Mouse (Mus musculus) left cerebral cortex, postnatal 4 days (tissue): ENCODE data around the gene 6330403K07Rik. TPM values are rescaled to one million over a fixed set of nuclear protein-coding genes. Genes with fewer than 3 reads are reported as not detected.

Experiments
- DNase-seq: peaks from one replicate; pipeline ENCODE4 v3.0.0-alpha.2; 2022
- intact Hi-C: fragments of 180-260 bp; cut with DNase I; formaldehyde crosslinking; loops from one replicate; pipeline ENCODE4 v1.15.1; 2025
- total RNA-seq, 2 experiments: library from RNA; stranded (reverse); gene quantifications; 2 replicates each; pipeline ENCODE4 v1.2.3; 2021

Gene 6330403K07Rik
- total RNA-seq, 2 experiments from 2014 or later = 252 to 265 TPM

DNA sequence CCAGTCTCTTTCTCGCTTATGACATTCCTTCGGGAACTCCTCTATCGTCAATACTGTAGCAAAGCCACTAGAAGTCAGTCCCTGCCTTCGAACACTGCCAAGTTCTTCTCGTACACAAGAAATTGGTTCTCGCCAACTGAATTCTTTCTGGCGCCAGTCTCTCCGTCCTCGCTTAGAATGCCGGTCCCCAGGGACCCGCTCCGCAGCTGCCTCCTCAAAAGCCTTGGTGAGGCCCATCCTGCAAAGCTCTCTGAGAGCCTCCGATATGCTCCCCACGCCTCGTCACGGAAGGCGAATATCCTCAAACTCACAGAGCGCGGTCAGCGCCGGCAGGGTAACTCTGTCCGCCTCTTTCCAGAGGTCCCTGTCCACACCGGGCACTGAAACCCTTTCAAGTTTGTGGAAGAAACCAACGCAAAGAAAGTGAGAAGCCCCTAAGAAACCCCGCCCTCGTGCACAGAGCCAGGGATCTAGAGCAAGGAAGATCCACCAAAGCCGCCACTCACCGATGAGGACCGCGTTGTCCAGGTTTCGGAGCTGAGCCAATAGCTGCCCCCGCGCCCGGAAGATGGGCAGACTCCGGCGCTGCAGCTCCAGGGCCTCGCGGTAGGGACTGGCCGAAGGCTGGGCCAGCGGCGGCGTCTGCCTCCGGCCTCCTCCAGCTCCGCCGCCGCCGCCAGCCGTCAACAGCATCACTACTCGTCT, 29.6 kb downstream of the 6330403K07Rik start:
- intact Hi-C loops = loop anchor here (10.0 kb wide), 1 partner anchor 51 kb away; no protein-coding TSS in a partner anchor
- peak; percentile 44 for DNase-seq

DNA sequence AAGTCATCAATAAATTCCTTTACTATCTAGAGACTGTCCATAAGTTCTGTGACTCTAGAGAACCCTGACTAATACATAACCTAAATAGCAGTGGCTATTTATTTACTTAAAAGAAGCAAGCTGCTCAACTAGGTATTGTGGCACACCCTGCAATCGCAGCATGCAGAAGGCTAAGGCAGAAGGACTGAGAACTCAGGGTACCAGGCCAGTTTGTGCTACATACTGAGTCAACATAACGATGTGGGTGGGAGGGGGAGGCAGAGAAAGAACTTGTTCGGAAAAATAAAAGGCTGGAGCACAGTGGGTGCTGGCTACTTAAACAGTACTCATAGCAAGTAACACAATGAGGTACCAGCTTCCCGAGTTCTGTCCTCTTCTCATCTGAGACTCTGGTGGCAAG, 32.1 kb downstream of the 6330403K07Rik start:
- intact Hi-C loops = loop anchor here (10.0 kb wide), 1 partner anchor 54 kb away; no protein-coding TSS in a partner anchor
- DNase-seq = no peak

DNA sequence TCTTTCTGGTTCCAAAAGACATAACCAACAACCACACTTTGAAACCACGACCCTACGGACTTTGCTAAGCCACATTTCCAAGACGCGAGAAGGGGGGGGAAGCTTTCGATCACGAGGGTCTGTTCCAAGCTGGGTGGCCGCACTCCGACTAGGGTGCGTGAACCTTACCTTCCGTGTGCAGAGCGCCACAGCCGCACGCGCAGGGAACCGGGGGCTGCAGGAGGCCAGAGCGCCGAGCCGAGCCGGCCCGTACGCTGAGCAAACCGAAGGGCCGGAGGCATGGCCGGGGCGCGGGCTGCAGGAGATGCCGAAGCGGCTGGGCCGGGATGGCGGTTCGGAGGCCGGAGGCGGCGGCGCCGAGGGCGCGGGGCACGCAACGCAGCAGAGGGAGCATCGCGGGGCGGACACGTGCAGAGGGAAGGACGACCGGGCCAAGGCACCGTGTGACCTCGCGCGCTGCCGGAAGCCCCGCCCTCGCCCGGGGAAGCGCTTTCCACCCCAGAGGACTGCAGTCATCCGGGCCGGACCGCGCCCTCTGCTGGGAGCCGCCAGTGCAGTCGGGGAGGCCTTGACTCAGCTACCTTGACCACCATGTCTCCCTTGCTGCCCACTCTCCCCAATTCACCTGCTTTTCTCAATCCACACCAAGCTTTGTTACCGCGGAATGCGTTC, 50.6 kb downstream of the 6330403K07Rik start, which contains the start of gene C1qbp:
TSS of gene C1qbp (minus strand) at position 470 of the 672 bp plus-strand sequence.
- DNase-seq = peak; percentile 96
- intact Hi-C loops = no loop called here

DNA sequence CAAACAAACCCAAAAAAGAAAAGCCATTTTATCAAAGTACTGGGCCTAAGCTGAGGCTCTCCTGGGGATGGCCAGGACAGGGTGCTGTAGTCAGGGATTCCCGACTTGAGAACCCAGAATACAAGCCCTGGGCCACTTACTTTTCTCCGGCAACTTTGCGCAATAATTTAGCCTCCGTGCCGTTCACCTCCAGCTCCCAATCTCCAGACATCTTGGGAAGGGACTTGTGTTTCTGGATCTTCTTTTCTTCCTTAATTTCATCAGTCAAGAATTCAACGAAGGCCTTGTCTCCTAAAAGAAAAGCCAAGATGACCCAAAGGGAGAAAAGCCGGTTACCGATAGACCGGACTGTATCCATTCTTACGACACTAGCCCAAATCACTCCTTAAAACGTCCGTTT, 51.3 kb downstream of the 6330403K07Rik start:
- intact Hi-C loops = no loop called here
- DNase-seq = no peak

Other genes with a start within 250 kb of the 6330403K07Rik start
- gene Scimp, start 220.9 kb downstream of the 6330403K07Rik start, total RNA-seq = not detected
- gene Rabep1, start 188.7 kb downstream of the 6330403K07Rik start, total RNA-seq = 100 to 1,000 TPM; 126 TPM
- gene Nup88, start 63.5 kb downstream of the 6330403K07Rik start, total RNA-seq = 10 to 100 TPM; 76.9 to 77.8 TPM
- 10 to 100 TPM; 50.2 to 50.7 TPM for gene Rpain, start 63.3 kb downstream of the 6330403K07Rik start, total RNA-seq
- 100 to 1,000 TPM; 122 to 139 TPM for gene C1qbp, start 50.5 kb downstream of the 6330403K07Rik start, total RNA-seq
- gene Dhx33, start 29.1 kb downstream of the 6330403K07Rik start, total RNA-seq = 10 to 100 TPM; 26.4 TPM
- gene Mis12, start 13.9 kb downstream of the 6330403K07Rik start, total RNA-seq = 10 to 100 TPM; 13.5 to 14.5 TPM
- gene Derl2, start 13.7 kb downstream of the 6330403K07Rik start, total RNA-seq = 10 to 100 TPM; 23.1 to 28.8 TPM
- under 1 TPM; 0.38 to 0.44 TPM for gene Nlrp1a, start 111.2 kb upstream of the 6330403K07Rik start, total RNA-seq
- under 1 TPM; 0.08 TPM for gene Nlrp1b, start 197.2 kb upstream of the 6330403K07Rik start, total RNA-seq